Mouse (Mus musculus): ENCODE data around the gene Pam16.

Pam16 gene

DNA sequence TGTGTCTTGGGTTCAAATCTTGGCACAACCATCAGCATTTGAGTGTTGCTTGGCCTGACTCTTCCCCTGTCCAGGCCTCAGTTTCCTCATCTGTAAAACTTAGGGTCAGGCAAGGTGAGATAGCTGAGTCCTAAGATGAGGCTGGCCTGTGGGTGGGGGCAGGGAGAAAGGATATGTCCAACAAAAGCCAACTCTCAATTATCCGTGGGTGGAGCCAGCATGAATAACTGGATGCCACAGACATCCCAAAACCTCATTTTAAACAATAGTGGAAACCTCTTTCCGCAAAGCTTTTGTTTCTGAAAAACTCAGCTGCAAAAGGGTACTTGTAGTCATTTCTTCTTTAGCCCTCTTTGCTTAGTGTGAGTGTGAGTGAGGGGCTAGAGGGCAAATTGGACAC lies 28.0 kb downstream of the Pam16 start:
- H3K27me3 ChIP-seq (ENCODE audit: insufficient read depth, low read length) = no peaks in the 10 kb centered on the region
- no peak for TF ChIP-seq CTCF (conservative IDR thresholded peaks at IDR 0.05; ENCODE audit: low read length)
- TF ChIP-seq POU5F1 (IDR thresholded peaks at IDR 0.05; ENCODE audit: borderline replicate concordance, low read length) = no peak
- TF ChIP-seq NANOG (IDR thresholded peaks at IDR 0.05; ENCODE audit: borderline replicate concordance, low read length) = no peak
- H3K4me3 ChIP-seq (replicated peaks; ENCODE audit: low read length) = peak overlapping the region; percentile 90
- peaks cover 8% of the 10 kb centered on the region for H3K36me3 ChIP-seq (ENCODE audit: insufficient read depth, low read length)
- peaks cover 89% of the 10 kb centered on the region for H3K4me1 ChIP-seq (replicated peaks; ENCODE audit: low read depth, low read length)
- no peaks in the 10 kb centered on the region for H3K9me3 ChIP-seq (ENCODE audit: low read length)

GRCm38 (mm10) chr16:4596141-4596728 lies 28.6 kb downstream of the Pam16 start:
- no peak for TF ChIP-seq NANOG (IDR thresholded peaks at IDR 0.05; ENCODE audit: borderline replicate concordance, low read length)
- TF ChIP-seq POU5F1 (IDR thresholded peaks at IDR 0.05; ENCODE audit: borderline replicate concordance, low read length) = no peak
- no peak for TF ChIP-seq CTCF (conservative IDR thresholded peaks at IDR 0.05; ENCODE audit: low read length)
- H3K36me3 ChIP-seq (ENCODE audit: insufficient read depth, low read length) = peaks cover 10% of the 10 kb centered on the region
- H3K9me3 ChIP-seq (ENCODE audit: low read length) = no peaks in the 10 kb centered on the region
- H3K4me3 ChIP-seq (replicated peaks; ENCODE audit: low read length) = peak overlapping the region; percentile 90
- H3K4me1 ChIP-seq (replicated peaks; ENCODE audit: low read depth, low read length) = peaks cover 88% of the 10 kb centered on the region
- H3K27me3 ChIP-seq (ENCODE audit: insufficient read depth, low read length) = no peaks in the 10 kb centered on the region

DNA sequence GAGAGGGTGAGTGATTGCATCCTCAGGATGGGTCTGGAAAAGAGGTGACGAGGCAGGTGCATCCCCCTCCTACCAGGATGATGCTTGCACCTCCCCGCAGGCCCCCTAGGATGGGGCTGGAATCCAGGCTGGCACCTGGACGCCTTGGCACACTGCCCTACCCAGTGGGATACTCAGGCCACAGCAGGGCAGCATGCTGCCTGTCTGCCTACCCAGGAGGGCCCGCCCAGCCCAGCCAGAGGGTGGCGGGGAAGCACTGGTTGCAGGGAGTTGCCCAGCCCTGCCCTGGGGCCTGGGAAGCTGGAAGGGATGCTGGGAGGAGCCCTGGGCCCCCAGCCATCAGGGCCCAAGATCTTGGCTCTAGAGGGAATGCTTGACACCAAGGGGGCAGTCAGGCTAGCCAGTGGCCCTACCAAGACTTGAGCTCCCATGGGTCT lies 29.2 kb downstream of the Pam16 start:
- Histone ChIP-seq H3K4me1 (replicated peaks; ENCODE audit: low read depth, low read length) (peaks cover 88% of the 10 kb centered on the region), H3K9me3 (ENCODE audit: low read length) (no peaks in the 10 kb centered on the region)
- TF ChIP-seq POU5F1 (IDR thresholded peaks at IDR 0.05; ENCODE audit: borderline replicate concordance, low read length) (no peak), CTCF (conservative IDR thresholded peaks at IDR 0.05; ENCODE audit: low read length) (no peak), NANOG (IDR thresholded peaks at IDR 0.05; ENCODE audit: borderline replicate concordance, low read length) (no peak)

DNA sequence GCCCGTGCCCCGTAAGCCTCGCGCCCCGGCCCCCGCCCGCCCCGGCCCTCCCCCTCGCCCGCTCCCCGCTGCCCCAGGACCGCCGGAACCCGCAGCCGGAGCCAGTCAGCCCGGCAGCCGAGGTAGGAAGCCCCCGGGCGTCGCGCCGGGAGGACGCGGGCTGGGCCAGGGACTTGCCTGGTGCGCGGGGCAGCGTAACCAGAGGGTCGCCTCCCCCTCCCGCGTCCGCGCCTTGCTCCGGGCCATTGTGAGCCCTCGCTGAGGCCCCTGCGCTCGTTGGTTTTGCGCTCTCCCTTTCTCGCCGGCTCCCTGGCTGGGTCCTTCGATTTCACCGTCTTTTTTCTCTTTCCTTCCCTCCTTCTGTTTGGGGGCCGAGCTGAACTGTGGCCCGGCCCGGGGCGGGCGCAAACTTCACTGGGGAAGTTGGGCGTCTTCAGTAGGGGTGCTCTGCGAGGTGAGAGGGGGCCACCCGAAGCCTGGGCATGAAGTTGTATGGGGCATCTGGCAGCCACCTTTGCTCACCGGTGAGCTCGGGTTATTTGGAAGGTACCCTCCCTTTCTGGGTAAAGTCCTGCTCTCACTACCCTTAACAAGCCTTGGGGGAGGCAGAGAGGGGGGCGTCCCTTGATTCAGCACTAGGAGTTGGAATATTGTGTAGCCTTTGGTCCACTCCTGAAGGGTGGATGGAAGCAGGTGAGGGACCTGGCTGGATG lies 29.8 kb downstream of the Pam16 start:
- TF ChIP-seq NANOG (IDR thresholded peaks at IDR 0.05; ENCODE audit: borderline replicate concordance, low read length) (no peak), POU5F1 (IDR thresholded peaks at IDR 0.05; ENCODE audit: borderline replicate concordance, low read length) (no peak), CTCF (conservative IDR thresholded peaks at IDR 0.05; ENCODE audit: low read length) (no peak)
- Histone ChIP-seq H3K4me3 (replicated peaks; ENCODE audit: low read length) (peak overlapping the region; percentile 90), H3K9me3 (ENCODE audit: low read length) (no peaks in the 10 kb centered on the region), H3K4me1 (replicated peaks; ENCODE audit: low read depth, low read length) (peaks cover 86% of the 10 kb centered on the region), H3K36me3 (ENCODE audit: insufficient read depth, low read length) (peaks cover 19% of the 10 kb centered on the region), H3K27me3 (ENCODE audit: insufficient read depth, low read length) (no peaks in the 10 kb centered on the region)

More for the DNA sequence above, 29.2 kb downstream of the Pam16 start:
- Histone ChIP-seq H3K36me3 (ENCODE audit: insufficient read depth, low read length) (peaks cover 16% of the 10 kb centered on the region), H3K27me3 (ENCODE audit: insufficient read depth, low read length) (no peaks in the 10 kb centered on the region), H3K4me3 (replicated peaks; ENCODE audit: low read length) (peak overlapping the region; percentile 90)

GRCm38 (mm10) chr16:4593971-4594813 lies 30.6 kb downstream of the Pam16 start, which contains the start of gene Glis2:
Gene Glis2, plus strand, starts transcription at chr16:4594713.
- TF ChIP-seq POU5F1 (IDR thresholded peaks at IDR 0.05; ENCODE audit: borderline replicate concordance, low read length) = no peak
- TF ChIP-seq NANOG (IDR thresholded peaks at IDR 0.05; ENCODE audit: borderline replicate concordance, low read length) = no peak
- TF ChIP-seq CTCF (conservative IDR thresholded peaks at IDR 0.05; ENCODE audit: low read length) = no peak
- H3K9me3 ChIP-seq (ENCODE audit: low read length) = no peaks in the 10 kb centered on the region
- H3K36me3 ChIP-seq (ENCODE audit: insufficient read depth, low read length) = peaks cover 13% of the 10 kb centered on the region

DNA sequence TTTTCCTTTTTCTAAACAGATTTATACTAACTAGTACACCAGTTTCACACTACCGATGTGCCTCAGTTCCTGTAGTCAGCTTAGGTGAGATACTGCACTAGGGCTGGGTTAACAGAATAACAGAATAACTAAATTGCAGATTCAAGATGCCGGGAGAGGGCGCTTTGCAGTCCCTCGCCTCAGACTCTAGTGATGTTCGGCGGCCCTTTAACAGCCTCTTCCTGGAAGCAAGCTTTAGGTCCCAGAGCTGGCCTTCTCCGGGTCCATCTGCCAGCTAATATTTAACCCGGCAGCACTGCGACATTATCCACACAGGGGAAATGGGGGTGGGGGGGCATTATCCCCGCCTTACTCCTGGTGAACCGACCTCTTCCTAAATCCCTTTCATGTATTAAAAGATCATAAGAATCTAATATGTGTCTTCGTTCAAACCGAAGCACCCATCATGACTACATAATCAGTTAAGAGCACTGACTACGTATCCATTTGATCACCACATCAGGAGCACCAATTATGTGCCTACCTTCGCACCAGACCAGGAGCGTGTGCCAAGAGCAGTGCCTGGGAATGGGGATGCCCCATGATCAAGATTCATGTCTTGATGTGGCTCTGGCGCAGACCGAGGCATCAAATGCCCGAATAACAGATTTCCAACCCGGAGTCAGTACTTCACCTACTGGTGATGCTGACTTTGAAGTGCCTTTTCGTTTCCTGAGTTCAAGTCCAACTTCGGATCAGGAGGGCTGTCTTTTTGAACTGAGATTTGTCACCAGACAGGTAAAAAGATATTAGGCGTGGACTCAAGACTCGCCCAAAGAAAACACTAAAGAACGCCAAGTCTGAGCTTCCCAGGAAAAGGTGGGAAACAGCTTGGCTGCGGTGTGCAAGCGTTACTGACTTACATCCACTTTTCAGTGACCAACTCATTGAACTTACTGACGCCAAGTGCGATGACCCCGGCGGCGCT lies 31.6 kb downstream of the Pam16 start:
- TF ChIP-seq NANOG (IDR thresholded peaks at IDR 0.05; ENCODE audit: borderline replicate concordance, low read length) = no peak
- peak; percentile 25 for TF ChIP-seq CTCF (conservative IDR thresholded peaks at IDR 0.05; ENCODE audit: low read length)
- H3K27me3 ChIP-seq (ENCODE audit: insufficient read depth, low read length) = no peaks in the 10 kb centered on the region
- peaks cover 12% of the 10 kb centered on the region for H3K36me3 ChIP-seq (ENCODE audit: insufficient read depth, low read length)

More at GRCm38 (mm10) chr16:4593971-4594813, 30.6 kb downstream of the Pam16 start, which contains the start of gene Glis2:
- H3K4me3 ChIP-seq (replicated peaks; ENCODE audit: low read length) = peak within 1 kb of the TSS; percentile 90
- no peaks in the 10 kb centered on the region for H3K27me3 ChIP-seq (ENCODE audit: insufficient read depth, low read length)
- H3K4me1 ChIP-seq (replicated peaks; ENCODE audit: low read depth, low read length) = peaks cover 84% of the 10 kb centered on the region

GRCm38 (mm10) chr16:4590236-4590635 lies 34.6 kb downstream of the Pam16 start:
- Histone ChIP-seq H3K36me3 (ENCODE audit: insufficient read depth, low read length) (peaks cover 12% of the 10 kb centered on the region), H3K27me3 (ENCODE audit: insufficient read depth, low read length) (no peaks in the 10 kb centered on the region), H3K4me3 (replicated peaks; ENCODE audit: low read length) (no peak overlapping the region), H3K4me1 (replicated peaks; ENCODE audit: low read depth, low read length) (peaks cover 77% of the 10 kb centered on the region), H3K9me3 (ENCODE audit: low read length) (no peaks in the 10 kb centered on the region)
- TF ChIP-seq NANOG (IDR thresholded peaks at IDR 0.05; ENCODE audit: borderline replicate concordance, low read length) (no peak), POU5F1 (IDR thresholded peaks at IDR 0.05; ENCODE audit: borderline replicate concordance, low read length) (no peak), CTCF (conservative IDR thresholded peaks at IDR 0.05; ENCODE audit: low read length) (no peak)

More for the DNA sequence above, 31.6 kb downstream of the Pam16 start:
- Histone ChIP-seq H3K4me3 (replicated peaks; ENCODE audit: low read length) (peak overlapping the region; percentile 82), H3K4me1 (replicated peaks; ENCODE audit: low read depth, low read length) (peaks cover 82% of the 10 kb centered on the region), H3K9me3 (ENCODE audit: low read length) (no peaks in the 10 kb centered on the region)
